Mouse (Mus musculus): ENCODE data around the gene Eva1c. TPM values are rescaled to one million over a fixed set of nuclear protein-coding genes. Genes with fewer than 3 reads are reported as not detected.

The Eva1c gene
- total and polyA plus RNA-seq, 2 experiments from 2014 or later: 1.7 to 11.4 TPM

DNA sequence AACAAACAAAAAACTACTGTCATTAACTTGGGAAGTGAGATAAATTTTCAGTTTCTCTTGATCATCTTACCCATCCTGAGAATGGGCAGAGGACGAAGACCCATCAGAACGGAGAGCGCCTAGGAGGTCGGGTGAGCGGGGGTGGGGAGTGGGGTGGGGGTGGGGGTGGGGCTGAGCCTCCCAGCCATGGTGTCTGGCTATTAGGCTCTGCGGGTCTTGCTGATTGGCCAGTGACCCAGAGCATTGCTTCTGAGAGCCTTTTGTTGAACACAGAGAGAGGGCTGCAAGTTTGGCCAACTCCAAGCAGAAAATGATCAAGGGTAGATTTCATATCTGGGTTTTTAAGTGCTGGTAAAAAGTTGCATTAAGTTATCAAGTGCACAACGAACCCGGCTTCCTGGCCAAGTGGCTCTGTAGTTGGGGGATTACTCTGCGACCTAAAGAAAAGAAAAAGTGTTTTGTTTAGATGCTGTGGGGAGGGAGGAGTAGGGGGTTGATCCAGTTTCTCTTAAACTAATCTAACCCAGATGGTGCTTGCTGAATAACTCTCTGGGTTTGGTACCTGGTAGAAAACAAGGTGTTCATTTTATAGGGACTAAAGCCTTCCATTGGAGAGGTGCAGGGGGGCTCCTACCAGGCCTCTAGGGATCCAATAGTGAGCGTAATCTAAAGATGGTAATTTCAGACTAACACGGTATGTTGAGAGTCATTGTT, 25.3 kb downstream of the Eva1c start:
- Histone ChIP-seq H3K4me1 (ENCODE audit: control insufficient read depth, insufficient read depth) (peaks cover 7% of the 10 kb centered on the region; the same call in 1 of the 2 replicates), H3K4me3 (ENCODE audit: low read depth, low read length) (no peak overlapping the region), H3K4me2 (ENCODE audit: low read depth, low read length) (no peak overlapping the region), H3K27ac (ENCODE audit: low read depth) (no peak overlapping the region), H3K9ac (replicated peaks; ENCODE audit: low read depth, low read length) (no peak overlapping the region), H3K27me3 (ENCODE audit: control insufficient read depth, insufficient read depth, low read length) (no peaks in the 10 kb centered on the region), H3K9me3 (replicated peaks; ENCODE audit: control insufficient read depth, low read length) (no peaks in the 10 kb centered on the region), H3K36me3 (replicated peaks; ENCODE audit: control insufficient read depth, insufficient read depth, low read length) (no peaks in the 10 kb centered on the region)
- TF ChIP-seq CTCF (IDR thresholded peaks at IDR 0.05; ENCODE audit: low read depth) (no peak), EP300 (IDR thresholded peaks at IDR 0.05; ENCODE audit: low read depth) (no peak)
- no peak for ATAC-seq (ENCODE audit: insufficient read depth, low read depth)
- 68% methylated on average over 11 of the region's 11 CpGs for WGBS
- no peak for DNase-seq (ENCODE audit: low spot score)

- DNase-seq (ENCODE audit: low spot score): no peak
- WGBS: 79% methylated on average over 6 of the region's 6 CpGs
- ATAC-seq (ENCODE audit: insufficient read depth, low read depth): no peak
Measured at GRCm38 (mm10) chr16:90856552-90857200, 30.2 kb downstream of the Eva1c start.

GRCm38 (mm10) chr16:90858206-90858605, 31.7 kb downstream of the Eva1c start:
- no peak for TF ChIP-seq EP300 (IDR thresholded peaks at IDR 0.05; ENCODE audit: low read depth)
- TF ChIP-seq CTCF (IDR thresholded peaks at IDR 0.05; ENCODE audit: low read depth): no peak
- no peaks in the 10 kb centered on the region for H3K4me1 ChIP-seq (ENCODE audit: control insufficient read depth, insufficient read depth)
- H3K27me3 ChIP-seq (ENCODE audit: control insufficient read depth, insufficient read depth, low read length): no peaks in the 10 kb centered on the region
- no peak overlapping the region for H3K4me2 ChIP-seq (ENCODE audit: low read depth, low read length)
- WGBS: 81% methylated on average over 4 of the region's 4 CpGs
- H3K4me3 ChIP-seq (ENCODE audit: low read depth, low read length): no peak overlapping the region
- DNase-seq (ENCODE audit: low spot score) (no peak), ATAC-seq (ENCODE audit: insufficient read depth, low read depth) (no peak)
- no peak overlapping the region for H3K27ac ChIP-seq (ENCODE audit: low read depth)
- no peaks in the 10 kb centered on the region for H3K9me3 ChIP-seq (replicated peaks; ENCODE audit: control insufficient read depth, low read length)
- H3K9ac ChIP-seq (replicated peaks; ENCODE audit: low read depth, low read length): no peak overlapping the region
- H3K36me3 ChIP-seq (replicated peaks; ENCODE audit: control insufficient read depth, insufficient read depth, low read length): no peaks in the 10 kb centered on the region

More at GRCm38 (mm10) chr16:90856552-90857200, 30.2 kb downstream of the Eva1c start:
- no peak overlapping the region for H3K27ac ChIP-seq (ENCODE audit: low read depth)
- H3K4me2 ChIP-seq (ENCODE audit: low read depth, low read length): no peak overlapping the region
- TF ChIP-seq EP300 (IDR thresholded peaks at IDR 0.05; ENCODE audit: low read depth): no peak
- TF ChIP-seq CTCF (IDR thresholded peaks at IDR 0.05; ENCODE audit: low read depth): no peak
- no peaks in the 10 kb centered on the region for H3K36me3 ChIP-seq (replicated peaks; ENCODE audit: control insufficient read depth, insufficient read depth, low read length)
- no peaks in the 10 kb centered on the region for H3K27me3 ChIP-seq (ENCODE audit: control insufficient read depth, insufficient read depth, low read length)
- H3K4me1 ChIP-seq (ENCODE audit: control insufficient read depth, insufficient read depth): no peaks in the 10 kb centered on the region
- H3K4me3 ChIP-seq (ENCODE audit: low read depth, low read length): no peak overlapping the region
- H3K9ac ChIP-seq (replicated peaks; ENCODE audit: low read depth, low read length): no peak overlapping the region
- H3K9me3 ChIP-seq (replicated peaks; ENCODE audit: control insufficient read depth, low read length): no peaks in the 10 kb centered on the region

DNA sequence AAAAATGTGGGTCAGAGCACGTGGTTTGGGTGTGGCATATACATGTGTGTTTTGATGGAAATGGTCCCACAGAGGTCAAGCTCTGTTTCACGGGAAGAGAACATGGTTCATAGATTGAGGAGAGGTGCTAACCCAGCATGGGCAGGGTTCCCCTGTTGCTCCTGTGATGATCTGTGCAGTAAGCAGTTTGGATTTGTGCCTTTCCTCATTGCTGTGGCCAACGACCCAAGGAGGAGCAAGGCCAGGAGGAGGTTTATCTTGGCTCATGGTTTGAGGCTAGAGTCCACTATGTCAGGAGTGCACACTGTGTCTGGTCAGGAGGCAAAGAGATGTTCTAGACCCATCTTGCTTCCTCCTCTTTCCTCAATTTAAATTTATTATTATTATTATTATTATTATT, 36.5 kb downstream of the Eva1c start:
- ATAC-seq (ENCODE audit: insufficient read depth, low read depth) (no peak), DNase-seq (ENCODE audit: low spot score) (no peak)
- H3K4me3 ChIP-seq (ENCODE audit: low read depth, low read length): no peak overlapping the region
- H3K27me3 ChIP-seq (ENCODE audit: control insufficient read depth, insufficient read depth, low read length): no peaks in the 10 kb centered on the region
- no peaks in the 10 kb centered on the region for H3K9me3 ChIP-seq (replicated peaks; ENCODE audit: control insufficient read depth, low read length)
- TF ChIP-seq EP300 (IDR thresholded peaks at IDR 0.05; ENCODE audit: low read depth): no peak
- no peak for TF ChIP-seq CTCF (IDR thresholded peaks at IDR 0.05; ENCODE audit: low read depth)
- H3K27ac ChIP-seq (ENCODE audit: low read depth): no peak overlapping the region
- H3K4me1 ChIP-seq (ENCODE audit: control insufficient read depth, insufficient read depth): peaks cover 10% of the 10 kb centered on the region; the same call in 1 of the 2 replicates
- WGBS: 76% methylated on average over 3 of the region's 3 CpGs
- H3K4me2 ChIP-seq (ENCODE audit: low read depth, low read length): no peak overlapping the region
- no peak overlapping the region for H3K9ac ChIP-seq (replicated peaks; ENCODE audit: low read depth, low read length)
- no peaks in the 10 kb centered on the region for H3K36me3 ChIP-seq (replicated peaks; ENCODE audit: control insufficient read depth, insufficient read depth, low read length)

DNA sequence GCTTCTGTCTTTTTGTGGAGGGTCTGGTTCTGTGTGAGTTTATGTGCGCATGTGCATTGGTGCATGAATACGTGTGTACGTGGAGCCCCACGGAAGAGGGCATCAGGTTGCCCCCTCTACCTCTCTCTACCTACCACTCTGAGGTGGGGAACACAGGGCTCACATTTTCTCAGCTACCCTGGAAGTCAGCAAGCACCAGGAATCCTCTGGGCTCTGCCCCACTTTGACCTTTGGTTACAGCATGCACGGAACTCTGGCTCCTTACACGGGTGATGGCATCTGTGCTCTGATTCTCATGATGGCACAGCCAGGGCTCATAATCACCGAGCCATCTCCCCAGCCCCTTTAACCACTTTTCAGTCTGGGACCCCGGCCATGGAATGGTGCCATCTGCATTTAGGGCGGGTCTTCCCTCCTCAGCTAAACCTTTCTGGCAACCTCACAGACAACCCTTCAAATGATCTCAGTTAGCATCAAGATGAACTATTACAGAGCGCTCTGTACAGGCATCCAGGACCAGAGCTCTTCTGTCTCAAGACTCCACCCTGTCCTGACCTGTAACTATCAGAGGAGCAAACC, 37.0 kb downstream of the Eva1c start:
- Histone ChIP-seq H3K27me3 (ENCODE audit: control insufficient read depth, insufficient read depth, low read length) (no peaks in the 10 kb centered on the region), H3K36me3 (replicated peaks; ENCODE audit: control insufficient read depth, insufficient read depth, low read length) (no peaks in the 10 kb centered on the region), H3K4me2 (ENCODE audit: low read depth, low read length) (no peak overlapping the region), H3K4me1 (ENCODE audit: control insufficient read depth, insufficient read depth) (peaks cover 14% of the 10 kb centered on the region; the same call in 1 of the 2 replicates), H3K9ac (replicated peaks; ENCODE audit: low read depth, low read length) (no peak overlapping the region), H3K27ac (ENCODE audit: low read depth) (no peak overlapping the region), H3K4me3 (ENCODE audit: low read depth, low read length) (no peak overlapping the region), H3K9me3 (replicated peaks; ENCODE audit: control insufficient read depth, low read length) (no peaks in the 10 kb centered on the region)
- 88% methylated on average over 10 of the region's 10 CpGs for WGBS
- ATAC-seq (ENCODE audit: insufficient read depth, low read depth) (no peak), DNase-seq (ENCODE audit: low spot score) (no peak)
- TF ChIP-seq EP300 (IDR thresholded peaks at IDR 0.05; ENCODE audit: low read depth): no peak
- no peak for TF ChIP-seq CTCF (IDR thresholded peaks at IDR 0.05; ENCODE audit: low read depth)
